Mouse (Mus musculus) MEL (cell line): Measurements from ENCODE around the gene 1110051M20Rik. TPM values are rescaled to one million over a fixed set of nuclear protein-coding genes. Genes with fewer than 3 reads are reported as not detected.

Experiments used
- DNase-seq: peaks from one replicate; pipeline ENCODE4 v3.0.0; 2011; ENCODE audit warnings: low read depth, low spot score
- H3K27ac ChIP-seq: 2 replicates; pipeline ENCODE4 v1.5.1; 2012; ENCODE audit warnings: low read depth, mild to moderate bottlenecking, control low read depth, low read length, moderate library complexity; ENCODE audit not compliant: control insufficient read depth
- H3K27me3 ChIP-seq, 2 experiments: fragments of 150-350 bp in 1 of 2; sonication (generic) in 1 of 2; 2 replicates each; pipeline ENCODE4 v1.6.1; 2012; ENCODE audit warnings: low read length in 2 of 2, mild to moderate bottlenecking in 2 of 2, improper control_type of control experiment in 1 of 2, moderate library complexity in 1 of 2; ENCODE audit not compliant: insufficient read depth in 2 of 2, control insufficient read depth in 1 of 2
- H3K36me3 ChIP-seq, 2 experiments: 2 replicates each; pipeline ENCODE4 v1.6.1; 2012 to 2014; ENCODE audit warnings: low read length in 2 of 2, improper control_type of control experiment in 1 of 2, inconsistent platforms in 1 of 2, mild to moderate bottlenecking in 1 of 2; ENCODE audit not compliant: insufficient read depth in 2 of 2, control insufficient read depth in 1 of 2
- H3K4me1 ChIP-seq, 2 experiments: fragments of 150-350 bp in 1 of 2; sonication (generic) in 1 of 2; 2 replicates each; pipeline ENCODE4 v1.6.1; 2012; ENCODE audit warnings: low read length in 2 of 2, improper control_type of control experiment in 1 of 2, mild to moderate bottlenecking in 1 of 2; ENCODE audit not compliant: insufficient read depth in 2 of 2, control insufficient read depth in 1 of 2
- H3K4me3 ChIP-seq, 2 experiments: fragments of 150-350 bp in 1 of 2; sonication (generic) in 1 of 2; 2 replicates each; pipeline ENCODE4 v1.5.1; 2012; ENCODE audit warnings: low read depth in 2 of 2, low read length in 2 of 2, mild to moderate bottlenecking in 2 of 2, moderate library complexity in 2 of 2, control low read depth in 1 of 2, improper control_type of control experiment in 1 of 2; ENCODE audit not compliant: control insufficient read depth in 1 of 2, insufficient read depth in 1 of 2
- H3K79me2 ChIP-seq: 2 replicates; pipeline ENCODE4 v1.6.1; 2012; ENCODE audit warnings: mild to moderate bottlenecking, low read length, moderate library complexity; ENCODE audit not compliant: control insufficient read depth, poor library complexity, insufficient read depth
- H3K9ac ChIP-seq: 2 replicates; pipeline ENCODE4 v1.6.1; 2012; ENCODE audit warnings: low read depth, mild to moderate bottlenecking, control low read depth, low read length, moderate library complexity; ENCODE audit not compliant: control insufficient read depth, poor library complexity, severe bottlenecking
- H3K9me3 ChIP-seq: fragments of 150-350 bp; sonication (generic); replicated peaks from 2 replicates; pipeline ENCODE4 v1.6.1; 2012; ENCODE audit warnings: mild to moderate bottlenecking, low read length, improper control_type of control experiment, moderate library complexity; ENCODE audit not compliant: insufficient read depth
- BHLHE40 ChIP-seq: IDR thresholded peaks from 2 replicates; pipeline ENCODE4 v1.6.1; 2012; ENCODE audit warnings: low read depth, mild to moderate bottlenecking, inconsistent platforms, low read length, improper control_type of control experiment, borderline replicate concordance
- EP300 ChIP-seq, 2 experiments: IDR thresholded peaks; 2 replicates each; pipeline ENCODE4 v1.6.1; 2011; ENCODE audit warnings: improper control_type of control experiment in 2 of 2, low read length in 2 of 2, low read depth in 1 of 2, mild to moderate bottlenecking in 1 of 2
- ETS1 ChIP-seq: IDR thresholded peaks from 2 replicates; pipeline ENCODE4 v1.6.1; 2012; ENCODE audit warnings: low read depth, mild to moderate bottlenecking, inconsistent platforms, low read length, improper control_type of control experiment, moderate library complexity
- GATA1 ChIP-seq: IDR thresholded peaks from 2 replicates; pipeline ENCODE4 v1.6.1; 2011; ENCODE audit warnings: low read depth, low read length, improper control_type of control experiment
- HCFC1 ChIP-seq: IDR thresholded peaks from 2 replicates; pipeline ENCODE4 v1.6.1; 2012; ENCODE audit warnings: low read depth, mild to moderate bottlenecking, inconsistent platforms, low read length, improper control_type of control experiment, moderate library complexity
- MAFK ChIP-seq: IDR thresholded peaks from 2 replicates; pipeline ENCODE4 v1.6.1; 2011; ENCODE audit warnings: low read depth, mild to moderate bottlenecking, low read length, improper control_type of control experiment, borderline replicate concordance
- MAZ ChIP-seq: IDR thresholded peaks from 2 replicates; pipeline ENCODE4 v1.6.1; 2012; ENCODE audit warnings: low read depth, mild to moderate bottlenecking, inconsistent platforms, low read length, improper control_type of control experiment
- MYC ChIP-seq: IDR thresholded peaks from 2 replicates; pipeline ENCODE4 v1.6.1; 2011; ENCODE audit warnings: low read depth, mild to moderate bottlenecking, low read length, improper control_type of control experiment, moderate library complexity
- RAD21 ChIP-seq: IDR thresholded peaks from 2 replicates; pipeline ENCODE4 v1.6.1; 2011; ENCODE audit warnings: mild to moderate bottlenecking, low read depth, low read length, improper control_type of control experiment
- RCOR1 ChIP-seq: IDR thresholded peaks from 2 replicates; pipeline ENCODE4 v1.6.1; 2012; ENCODE audit warnings: low read depth, mild to moderate bottlenecking, inconsistent platforms, low read length, improper control_type of control experiment
- SIN3A ChIP-seq: IDR thresholded peaks from 2 replicates; pipeline ENCODE4 v1.6.1; 2012; ENCODE audit warnings: low read length, improper control_type of control experiment, inconsistent platforms
- SMC3 ChIP-seq: IDR thresholded peaks from 2 replicates; pipeline ENCODE4 v1.6.1; 2011; ENCODE audit warnings: low read depth, low read length, improper control_type of control experiment
- TAL1 ChIP-seq: IDR thresholded peaks from 2 replicates; pipeline ENCODE4 v1.6.1; 2012; ENCODE audit warnings: mild to moderate bottlenecking, inconsistent platforms, low read length, moderate library complexity, mixed read lengths
- TBP ChIP-seq: IDR thresholded peaks from 2 replicates; pipeline ENCODE4 v1.8.0; 2011; ENCODE audit warnings: low read depth, low read length, improper control_type of control experiment
- TCF12 ChIP-seq: IDR thresholded peaks from 2 replicates; pipeline ENCODE4 v1.6.1; 2014; ENCODE audit warnings: low read depth, mild to moderate bottlenecking, inconsistent platforms, low read length, improper control_type of control experiment, moderate library complexity
- USF1 ChIP-seq: IDR thresholded peaks from 2 replicates; pipeline ENCODE4 v1.6.1; 2014; ENCODE audit warnings: low read depth, mild to moderate bottlenecking, inconsistent platforms, low read length, improper control_type of control experiment, moderate library complexity
- USF2 ChIP-seq, 2 experiments: IDR thresholded peaks; 2 replicates each; pipeline ENCODE4 v1.6.1; 2011 to 2012; ENCODE audit warnings: improper control_type of control experiment in 2 of 2, low read length in 2 of 2, borderline replicate concordance in 1 of 2, inconsistent platforms in 1 of 2, low read depth in 1 of 2, mild to moderate bottlenecking in 1 of 2; ENCODE audit not compliant: insufficient read depth in 1 of 2
- ZKSCAN1 ChIP-seq: IDR thresholded peaks from 2 replicates; pipeline ENCODE4 v1.6.1; 2012; ENCODE audit warnings: low read depth, mild to moderate bottlenecking, inconsistent platforms, low read length, improper control_type of control experiment, moderate library complexity
- ZNF384 ChIP-seq: IDR thresholded peaks from 2 replicates; pipeline ENCODE4 v1.6.1; 2012; ENCODE audit warnings: low read depth, mild to moderate bottlenecking, inconsistent platforms, low read length, improper control_type of control experiment
- polyA plus RNA-seq, 2 experiments: library from polyadenylated mRNA; stranded (reverse) in 1 of 2; unstranded in 1 of 2; fragments of >175 nt in 1 of 2; fragments of >200 nt in 1 of 2; gene quantifications; 2 replicates each; pipeline versions ENCODE4 v1.2.1 to v1.2.4; 2012; ENCODE audit warnings: low replicate concordance in 2 of 2, low read depth in 1 of 2; ENCODE audit not compliant: insufficient read length in 2 of 2, insufficient read depth in 1 of 2, missing spikeins in 1 of 2
- total RNA-seq: library from RNA; depleted of rRNA; stranded (reverse); fragments of 300-350 nt; gene quantifications from 2 replicates; pipeline ENCODE4 v1.2.3, GENCODE M21; 2012

The 1110051M20Rik gene
- total and polyA plus RNA-seq, 3 experiments, result 23.0 to 23.3 TPM; not detected in 1

DNA sequence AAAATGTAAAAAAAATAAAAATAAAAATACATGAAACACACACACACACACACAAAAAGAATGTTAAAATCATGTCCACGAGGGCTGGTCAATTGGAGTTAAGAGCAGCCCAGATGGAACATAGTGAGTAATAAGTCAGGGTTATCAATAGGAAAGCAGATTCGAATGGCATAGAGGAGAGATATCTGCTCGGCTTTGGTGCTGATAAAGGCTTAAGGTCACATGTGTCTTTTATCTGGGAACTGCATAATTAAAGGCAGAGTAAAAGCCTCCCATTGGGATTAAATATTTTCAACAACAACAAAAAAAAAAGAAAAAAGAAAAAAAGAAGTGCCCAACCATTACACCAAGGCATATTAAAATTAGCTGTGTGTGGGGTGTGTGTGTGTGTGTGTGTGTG lies 55.8 kb downstream of the 1110051M20Rik start:
- TF ChIP-seq TAL1 (peak; percentile 51), RCOR1 (peak; percentile 59), TBP (no peak), USF2 (IDR thresholded peaks at IDR 0.05; ENCODE audit: borderline replicate concordance in 1 of 2, insufficient read depth in 1 of 2, low read depth in 1 of 2, low read length in 2 of 2) (peak in 1 of 2 experiments; percentile 19; a peak in 1 of 4 replicates), MAFK (no peak), SIN3A (0 out of 2 replicates have a peak, but pooled peaks have one; percentile 38), SMC3 (no peak), ZNF384 (peak; percentile 51; the same call in 1 of the 2 replicates), MAZ (no peak), TCF12 (peak; percentile 72), EP300 (IDR thresholded peaks at IDR 0.05; ENCODE audit: low read depth in 1 of 2, low read length in 2 of 2) (peak; percentile 63 to 74; a peak in 3 of 4 replicates), ETS1 (peak; percentile 43; the same call in 1 of the 2 replicates), GATA1 (peak; percentile 86), USF1 (peak; percentile 81), MYC (no peak), BHLHE40 (peak; percentile 62; the same call in 1 of the 2 replicates), RAD21 (no peak)
- TF ChIP-seq, all 39 proteins: peak for 11
- Histone ChIP-seq H3K9me3 (no peaks in the 10 kb centered on the region), H3K4me3 (no peak overlapping the region), H3K79me2 (no peaks in the 10 kb centered on the region), H3K36me3 (peaks cover 0 to 21% of the 10 kb centered on the region in 2 experiments; a peak in 2 of 4 replicates), H3K4me1 (peaks cover 5 to 18% of the 10 kb centered on the region in 2 experiments), H3K27ac (peak overlapping the region; percentile 66), H3K27me3 (no peaks in the 10 kb centered on the region), H3K9ac (no peak overlapping the region)
- DNase-seq, result peak; percentile 41

DNA sequence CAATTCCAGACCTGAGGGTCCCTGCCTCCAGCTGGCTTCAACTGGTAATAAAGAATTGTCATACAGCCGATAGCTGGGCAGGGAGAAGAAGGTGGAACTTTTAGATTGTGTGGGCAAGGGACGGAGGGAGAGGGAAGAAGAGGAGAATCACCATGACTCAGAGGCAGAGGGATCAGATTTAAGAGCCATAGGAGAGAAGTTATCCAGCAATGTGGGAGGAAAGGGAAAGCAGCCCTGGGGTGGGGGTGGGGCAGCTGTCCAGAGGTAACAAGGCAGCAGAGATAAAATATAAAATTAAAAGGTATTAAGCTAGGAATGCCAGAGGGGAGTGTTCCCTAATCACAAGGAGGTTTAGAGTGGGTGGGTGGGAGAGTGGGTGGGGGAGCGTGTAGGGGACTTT lies 56.2 kb downstream of the 1110051M20Rik start:
- no peaks in the 10 kb centered on the region for H3K79me2 ChIP-seq
- no peak overlapping the region for H3K4me3 ChIP-seq
- no peaks in the 10 kb centered on the region for H3K27me3 ChIP-seq
- peaks cover 5 to 18% of the 10 kb centered on the region in 2 experiments for H3K4me1 ChIP-seq
- peaks cover 0 to 21% of the 10 kb centered on the region in 2 experiments; a peak in 2 of 4 replicates for H3K36me3 ChIP-seq
- TF ChIP-seq BHLHE40 (no peak), EP300 (IDR thresholded peaks at IDR 0.05; ENCODE audit: low read depth in 1 of 2, low read length in 2 of 2) (0 out of 4 replicates have a peak, but pooled peaks of 1 of the 2 experiments have one; percentile 3), TCF12 (no peak), SMC3 (no peak), TAL1 (peak; percentile 16), HCFC1 (no peak), ZKSCAN1 (no peak)
- TF ChIP-seq, all 39 proteins: peak for 2
- Histone ChIP-seq H3K9ac (no peak overlapping the region), H3K9me3 (no peaks in the 10 kb centered on the region), H3K27ac (peak overlapping the region; percentile 18; the same call in 1 of the 2 replicates)
- DNase-seq, result peak; percentile 18
